Mouse (Mus musculus): ENCODE measurements around the gene Actrt2.

The Actrt2 gene

GRCm38 (mm10) chr4:154683068-154683752 lies 15.5 kb upstream of the Actrt2 start:
- DNase-seq (ENCODE audit: low spot score), result no peak

- DNase-seq (ENCODE audit: low spot score), result no peak
Observed at GRCm38 (mm10) chr4:154682311-154682710, 14.6 kb upstream of the Actrt2 start.

DNA sequence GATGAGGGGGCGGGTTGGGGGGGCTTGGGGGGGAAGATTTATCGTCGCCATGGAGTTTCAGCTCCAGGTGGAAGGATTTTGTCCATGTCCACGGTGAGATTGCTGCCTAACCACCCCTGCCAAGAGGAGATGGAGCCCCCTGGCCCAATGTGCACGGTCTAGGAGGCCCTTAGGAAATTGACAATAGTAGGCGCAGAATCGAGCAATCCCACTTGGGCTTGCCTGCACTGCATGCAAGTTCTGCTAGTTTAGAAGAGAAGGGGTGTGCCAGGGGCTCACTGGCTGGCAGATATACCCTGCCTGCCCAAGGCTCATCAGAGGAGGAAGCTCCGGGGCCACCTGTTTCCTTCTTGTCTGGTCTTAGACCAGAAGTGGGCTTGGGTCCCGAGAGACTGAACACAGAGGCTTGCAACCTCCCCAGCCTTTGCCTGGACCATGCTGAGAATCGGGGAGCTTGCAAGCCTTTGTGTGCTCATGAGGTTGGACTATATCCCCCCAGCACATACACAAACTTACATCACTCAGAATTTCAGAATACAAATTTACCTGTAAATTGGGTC lies 7.9 kb upstream of the Actrt2 start:
- DNase-seq (ENCODE audit: low spot score), result no peak

GRCm38 (mm10) chr4:154674966-154675365 lies 7.3 kb upstream of the Actrt2 start:
- no peak for DNase-seq (ENCODE audit: low spot score)

GRCm38 (mm10) chr4:154674541-154674940 lies 6.9 kb upstream of the Actrt2 start:
- peak; percentile 25 for DNase-seq (ENCODE audit: low spot score)

- DNase-seq (ENCODE audit: low spot score), result no peak
Observed at GRCm38 (mm10) chr4:154673986-154674385, 6.3 kb upstream of the Actrt2 start.

DNA sequence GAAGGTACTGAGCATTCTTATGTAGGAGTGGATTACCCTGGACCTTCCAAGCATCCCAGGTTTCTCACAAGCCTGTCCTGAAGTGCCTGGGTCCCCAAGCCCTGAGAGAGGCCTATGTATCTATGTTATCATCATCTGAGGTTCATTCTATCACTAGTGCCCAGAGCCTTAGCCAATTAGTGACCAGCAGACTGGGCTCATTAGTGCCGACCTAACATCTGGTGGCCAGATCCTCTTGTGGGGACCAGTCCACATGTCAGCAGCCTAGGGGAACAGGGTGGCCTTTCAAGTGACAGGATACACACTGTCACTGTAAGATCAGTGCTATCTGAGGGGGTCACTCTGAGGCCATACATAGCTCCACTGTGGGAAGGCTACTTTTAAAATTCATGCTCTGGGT lies 4.4 kb upstream of the Actrt2 start:
- no peak for DNase-seq (ENCODE audit: low spot score)

DNA sequence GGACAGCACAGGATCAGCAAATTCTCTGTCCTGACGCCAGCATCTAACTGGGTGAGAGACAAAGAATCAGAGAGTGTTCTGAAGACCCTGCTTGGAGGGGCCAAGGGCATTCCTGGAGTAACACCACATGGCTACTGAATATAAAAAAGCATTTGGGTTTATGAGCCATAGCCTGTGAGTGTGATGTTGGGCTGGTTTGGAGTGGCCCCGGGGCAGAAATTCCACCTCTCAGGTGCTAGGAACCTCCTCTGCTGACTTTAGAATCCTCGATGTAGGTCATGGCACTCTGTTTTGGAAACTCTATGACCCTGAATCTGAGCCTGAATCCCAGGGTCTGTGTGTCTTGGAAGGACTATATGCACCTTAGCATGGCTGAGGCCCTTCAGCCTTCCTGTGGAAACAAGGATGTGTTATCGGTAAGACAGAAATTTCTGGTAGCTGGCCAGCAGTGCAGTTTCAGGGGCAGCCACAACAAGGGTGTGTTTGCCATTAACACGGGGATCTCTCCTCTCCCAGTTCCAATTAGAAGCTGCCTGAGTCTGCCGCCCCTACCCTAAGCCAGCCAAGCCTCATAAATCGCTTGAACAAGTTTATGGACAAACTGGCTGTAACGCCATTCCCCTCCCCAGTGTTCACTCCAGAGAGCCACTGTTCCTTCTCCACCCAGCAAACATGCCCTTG lies 3.7 kb upstream of the Actrt2 start:
- no peak for DNase-seq (ENCODE audit: low spot score)

- no peak for DNase-seq (ENCODE audit: low spot score)
Observed at GRCm38 (mm10) chr4:154662681-154663215, 4.9 kb downstream of the Actrt2 start.

DNA sequence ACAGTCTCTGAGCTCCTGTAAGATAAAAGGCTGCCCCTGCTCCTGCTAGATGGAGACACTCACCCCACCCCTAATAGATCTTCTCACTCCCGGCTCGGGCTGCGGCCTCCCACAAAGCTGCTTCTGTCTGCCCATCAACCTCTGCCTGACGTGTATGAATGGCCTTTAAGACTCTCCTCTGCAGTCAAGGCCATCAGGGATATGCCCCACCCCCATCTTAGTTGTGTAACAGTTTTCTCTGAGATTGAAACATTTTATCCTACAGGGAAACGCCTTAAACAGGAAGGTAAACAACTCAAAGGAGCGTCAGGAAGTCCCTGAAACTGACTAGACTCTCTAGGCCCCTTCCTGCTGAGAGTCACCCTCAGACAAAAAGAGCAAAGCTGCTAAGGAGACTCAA lies 6.4 kb downstream of the Actrt2 start:
- no peak for DNase-seq (ENCODE audit: low spot score)

GRCm38 (mm10) chr4:154660025-154660424 lies 7.6 kb downstream of the Actrt2 start:
- DNase-seq (ENCODE audit: low spot score), result no peak

DNA sequence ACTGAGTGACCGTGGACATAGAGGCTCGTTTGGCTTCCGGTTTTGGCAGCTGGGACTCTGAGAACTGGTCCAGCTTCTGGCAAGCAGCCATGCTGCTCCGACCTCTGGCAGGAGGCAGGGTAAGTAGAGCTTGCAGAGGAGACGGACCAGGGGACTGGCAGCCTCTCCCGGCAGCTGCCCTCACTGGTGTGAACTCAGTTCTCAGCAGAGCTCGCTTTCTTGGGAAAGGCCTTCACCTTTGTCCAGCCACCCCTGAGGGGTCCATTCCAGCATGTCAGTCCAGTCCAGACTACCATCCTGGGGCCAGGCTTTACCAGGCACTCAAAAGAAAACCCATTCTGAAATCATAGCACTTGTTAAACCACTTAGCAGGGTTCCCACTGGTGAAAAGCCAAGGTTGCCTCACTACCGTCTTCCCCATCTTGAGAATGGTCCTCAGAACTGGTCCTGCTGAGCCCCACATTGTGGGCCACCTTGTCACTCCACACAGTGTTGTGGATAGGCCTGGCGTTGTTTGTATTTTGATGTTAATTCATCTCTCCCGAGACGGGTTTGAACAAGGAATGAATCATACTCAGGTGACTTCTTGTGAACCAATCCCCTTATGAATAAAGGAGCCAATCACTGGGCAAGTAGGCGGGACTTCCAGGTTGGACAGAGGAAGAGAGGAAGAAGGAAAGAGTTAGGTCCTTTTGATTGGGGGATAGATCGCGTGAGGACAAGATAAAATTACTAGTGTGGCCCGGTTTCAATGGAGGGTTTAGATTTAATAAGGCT lies 12.3 kb downstream of the Actrt2 start:
- DNase-seq (ENCODE audit: low spot score), result no peak

DNA sequence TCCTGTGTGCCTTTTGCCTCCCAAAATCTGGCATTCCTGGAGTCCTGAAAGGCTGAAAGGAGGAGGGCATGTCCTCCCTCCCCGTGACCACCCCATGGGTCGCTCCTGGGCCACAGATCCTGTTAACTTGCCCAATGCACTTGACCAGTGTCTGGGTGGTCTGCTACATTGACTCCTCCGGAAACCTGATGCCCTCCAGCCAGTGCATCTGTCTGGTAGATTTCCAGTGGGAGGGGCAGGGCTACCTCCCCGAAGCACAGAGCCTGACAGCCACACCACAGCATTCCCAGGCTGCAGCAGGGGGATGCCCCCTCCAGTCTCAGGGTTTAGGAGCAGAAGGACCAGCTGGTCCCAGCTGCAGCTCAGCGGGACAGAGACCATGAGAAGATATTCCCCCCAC lies 15.2 kb downstream of the Actrt2 start:
- DNase-seq (ENCODE audit: low spot score), result no peak

DNA sequence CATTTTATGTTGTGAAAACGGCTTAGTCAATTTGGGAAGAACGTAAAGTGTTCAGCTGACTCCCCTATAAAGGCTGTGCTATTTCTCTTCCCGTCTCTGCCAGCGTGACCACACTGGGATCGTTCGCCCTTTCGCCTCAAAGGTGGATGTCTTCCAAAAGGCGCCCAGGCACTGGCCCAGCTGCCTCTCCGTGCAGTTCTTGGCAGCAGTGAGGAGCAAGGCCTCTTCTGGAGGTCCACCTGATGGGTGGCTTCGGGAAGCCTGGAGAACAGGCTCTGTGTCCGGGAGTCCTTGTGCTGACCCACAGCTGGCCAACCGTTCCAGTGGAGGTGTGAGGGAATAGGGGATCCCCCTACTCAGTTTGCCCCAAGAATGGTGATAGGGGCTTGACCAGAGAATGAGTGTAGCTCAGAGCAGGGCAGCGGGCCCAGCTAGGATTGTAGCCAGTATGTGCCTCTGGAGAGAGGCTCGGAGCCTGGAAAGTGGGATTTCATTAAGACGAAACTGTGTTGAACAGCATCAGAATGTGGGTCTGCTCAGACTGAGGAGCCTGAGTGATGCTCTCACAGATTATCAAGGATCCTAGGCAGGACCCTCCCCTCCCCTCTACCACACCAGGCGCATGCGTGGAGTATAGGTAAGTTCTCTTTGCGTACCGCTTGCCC lies 18.5 kb downstream of the Actrt2 start:
- DNase-seq (ENCODE audit: low spot score), result no peak

DNA sequence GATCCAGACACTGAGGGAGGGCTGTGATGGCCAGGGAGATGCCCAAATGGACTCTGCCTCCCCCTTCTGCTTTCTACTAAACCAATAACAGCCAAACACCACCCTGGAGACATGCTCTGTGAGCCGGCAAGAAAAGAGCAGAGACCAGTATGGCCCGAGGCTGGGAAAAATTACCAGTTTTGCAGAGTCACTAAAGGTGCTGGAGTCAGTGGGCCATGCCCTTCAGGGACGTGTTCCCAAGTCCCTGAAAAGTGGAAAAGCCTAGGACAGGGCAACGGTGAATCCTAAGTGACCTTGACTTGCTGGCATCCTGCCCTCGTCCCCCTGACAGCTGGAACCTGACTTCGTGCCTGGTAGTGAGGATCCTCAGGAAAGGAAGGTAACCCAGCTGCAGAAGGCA lies 25.2 kb downstream of the Actrt2 start:
- no peak for DNase-seq (ENCODE audit: low spot score)

DNA sequence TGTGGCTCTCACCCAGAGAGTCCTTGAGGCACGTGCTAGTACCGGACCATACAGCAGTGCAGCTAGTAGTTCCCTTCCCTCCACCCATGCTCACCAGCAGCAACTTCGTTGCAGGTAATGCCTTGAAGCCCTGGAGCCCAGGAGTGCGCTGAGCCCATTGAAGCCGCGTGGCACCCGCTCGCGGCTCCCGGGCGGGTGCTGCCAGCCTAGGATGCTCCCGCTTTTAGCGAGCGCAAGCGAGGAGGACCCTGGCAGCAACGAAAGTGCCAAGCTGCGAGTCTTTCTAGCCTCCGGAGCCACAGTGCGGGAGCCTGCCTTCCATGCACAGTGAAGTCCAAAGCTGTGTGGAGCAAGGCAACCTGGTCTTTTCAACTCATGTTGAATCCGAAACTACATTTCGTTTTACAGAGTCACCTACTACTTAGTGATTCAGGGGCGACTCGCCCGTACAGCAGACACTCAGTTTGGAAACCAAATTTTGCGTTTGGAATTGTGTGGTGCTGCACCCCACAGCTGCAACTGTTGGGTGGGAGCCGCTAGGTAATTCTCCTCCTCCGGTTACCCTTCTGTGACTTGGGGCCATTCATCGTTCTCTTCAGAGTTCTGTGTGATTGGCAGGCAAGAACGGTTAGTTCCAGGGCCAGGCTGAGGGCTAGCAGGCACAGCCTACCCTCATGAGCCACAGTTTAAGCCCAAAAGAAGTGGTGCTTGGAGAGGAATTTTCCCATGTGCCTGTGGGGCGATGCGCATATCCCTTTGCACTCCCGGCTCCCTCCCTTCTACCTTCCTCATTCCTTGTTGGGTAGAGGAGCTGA lies 26.2 kb downstream of the Actrt2 start:
- DNase-seq (ENCODE audit: low spot score), result no peak

DNA sequence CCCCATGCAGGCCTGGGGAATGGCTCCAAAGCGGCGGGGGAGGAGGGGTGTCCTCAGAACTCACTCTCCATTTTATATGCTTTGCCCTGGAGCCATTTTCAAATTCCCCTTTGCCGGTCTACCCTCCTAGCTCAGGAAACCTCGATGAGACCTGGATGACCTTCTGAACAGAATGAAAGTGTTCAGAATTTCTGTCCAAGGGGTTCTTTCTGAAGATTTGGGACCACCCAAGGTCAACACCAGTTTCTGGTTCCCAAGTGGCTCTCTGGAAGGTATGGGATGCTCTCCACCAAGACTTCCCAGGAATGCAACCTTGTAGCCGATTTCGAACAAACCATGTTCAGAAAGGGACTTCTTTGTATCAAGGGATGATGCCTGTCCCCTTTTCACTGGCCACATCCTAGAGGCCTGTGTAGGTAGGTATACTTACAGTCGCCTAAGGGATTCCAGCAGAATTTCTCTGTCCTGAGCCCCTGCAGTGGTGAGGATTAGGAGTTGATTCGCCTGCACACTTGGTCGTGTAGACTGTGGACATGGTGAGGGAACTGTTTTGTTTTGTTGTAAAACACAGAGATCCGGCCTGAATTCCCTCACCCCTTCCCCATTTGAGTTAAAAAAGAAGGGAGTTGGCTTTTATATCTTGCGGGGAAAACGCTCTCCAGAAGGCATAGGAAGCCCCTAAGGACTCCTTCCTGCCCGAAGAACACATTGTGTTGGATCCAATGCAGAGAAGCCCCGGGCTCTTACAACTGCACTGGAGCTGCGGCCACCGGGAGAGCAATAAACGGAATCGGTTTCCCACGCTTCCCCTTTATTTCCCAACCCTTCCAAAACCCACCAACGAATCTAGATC lies 27.0 kb downstream of the Actrt2 start:
- no peak for DNase-seq (ENCODE audit: low spot score)

DNA sequence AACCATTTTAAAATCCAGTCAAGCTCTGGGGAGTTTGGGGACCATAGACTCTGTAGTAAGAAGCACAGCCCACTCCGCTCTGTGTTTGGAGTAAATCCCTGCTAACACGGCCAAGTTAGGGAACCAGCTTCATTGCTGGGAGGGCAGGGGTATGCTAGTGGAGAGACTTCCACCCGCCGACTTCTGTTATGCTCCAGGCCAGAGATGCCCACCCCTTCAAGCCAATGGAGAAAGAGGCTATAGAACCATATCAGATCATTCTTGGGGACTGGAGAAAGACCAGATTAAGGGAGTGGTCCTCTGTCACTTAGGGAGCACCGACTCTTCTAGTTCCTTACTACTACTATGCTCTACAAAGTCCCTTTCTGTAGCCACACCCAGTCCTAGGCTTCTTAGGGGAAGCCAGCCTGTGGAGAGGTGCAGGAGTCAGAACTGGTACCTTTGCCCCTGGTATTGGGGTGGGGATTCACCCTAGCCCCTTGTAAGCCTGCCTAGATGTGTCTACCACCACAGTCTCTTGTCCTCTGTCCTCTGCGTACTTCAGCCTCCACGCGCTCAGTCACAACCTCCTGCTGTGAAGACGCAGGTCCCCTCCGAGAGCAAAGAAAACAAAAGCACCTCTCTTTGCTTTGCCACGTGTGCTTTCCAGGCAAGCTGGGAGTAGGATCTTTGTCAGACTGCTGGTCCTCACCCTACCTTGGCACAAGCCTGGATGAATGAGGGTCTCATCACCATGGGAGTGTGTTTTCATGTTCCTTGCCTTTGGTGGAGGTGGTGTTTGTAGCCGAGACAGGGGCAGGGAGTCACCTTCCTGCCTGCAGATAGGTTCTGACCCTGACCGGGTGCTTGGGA lies 27.9 kb downstream of the Actrt2 start:
- DNase-seq (ENCODE audit: low spot score), result no peak

DNA sequence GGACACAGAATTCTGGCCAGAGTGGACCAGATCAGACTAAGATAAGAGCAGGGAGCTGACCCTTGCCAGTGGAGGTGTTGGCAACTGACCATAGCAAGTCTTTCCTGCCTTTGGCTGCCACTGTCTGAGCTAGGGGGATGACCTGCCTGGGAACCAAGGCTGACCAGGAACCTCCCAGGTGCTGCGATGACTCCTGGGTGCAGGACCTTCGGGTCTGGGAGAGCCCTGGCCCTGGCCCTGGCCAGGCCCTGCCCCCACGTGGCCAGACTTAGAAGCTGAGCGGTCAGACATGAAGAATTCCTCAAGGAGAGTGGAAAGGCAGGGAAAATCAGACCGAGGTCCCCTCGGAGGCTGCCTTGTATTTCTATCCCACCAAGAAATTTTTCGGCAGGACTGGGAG lies 28.5 kb downstream of the Actrt2 start:
- no peak for DNase-seq (ENCODE audit: low spot score)

Data from ovary, postnatal 10 days (tissue).